Mouse (Mus musculus): ENCODE measurements at regions not wholly inside any gene's neighbourhood (a gene's known extent, or its start where the extent isn't known, plus 50 kb on each side); places are given as distances from the start of the nearest gene placed in this dataset.
"Not testable (repeated sequence)": the region's sequence is repeated elsewhere in the genome, so short reads cannot be mapped to it uniquely, and the experiment has no call there.

GRCm38 (mm10) chr3:21891819-21892480 is 184.5 kb upstream of the Tbl1xr1 start:
- no peak for DNase-seq

DNA sequence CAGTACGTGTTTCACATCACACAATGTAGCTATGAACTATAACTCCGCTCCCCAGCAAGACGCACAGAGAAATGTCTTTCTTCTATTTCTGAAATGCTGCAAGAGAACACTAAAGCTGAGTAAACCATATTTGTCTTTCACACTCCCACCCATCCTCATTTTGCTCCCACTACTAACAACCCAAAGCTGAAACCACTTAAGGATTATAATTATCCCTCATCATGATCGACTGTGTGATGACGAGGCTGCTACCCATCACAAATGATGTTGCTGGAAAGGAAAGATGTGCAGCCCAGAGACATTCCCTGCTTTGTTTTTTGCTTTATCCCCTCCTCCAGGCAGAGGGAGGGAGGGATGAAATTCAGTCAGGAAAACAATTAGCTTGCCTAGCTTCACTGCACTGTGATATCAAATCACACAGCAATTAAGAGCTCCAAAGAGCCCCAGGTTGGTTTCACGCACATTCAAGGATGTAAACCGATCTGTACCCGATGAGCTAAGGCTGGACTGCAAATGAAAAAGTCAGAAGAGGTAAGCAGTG is 183.5 kb upstream of the Tbl1xr1 start:
- DNase-seq, result no peak

GRCm38 (mm10) chr3:21895551-21895950 is 180.9 kb upstream of the Tbl1xr1 start:
- DNase-seq, result no peak

DNA sequence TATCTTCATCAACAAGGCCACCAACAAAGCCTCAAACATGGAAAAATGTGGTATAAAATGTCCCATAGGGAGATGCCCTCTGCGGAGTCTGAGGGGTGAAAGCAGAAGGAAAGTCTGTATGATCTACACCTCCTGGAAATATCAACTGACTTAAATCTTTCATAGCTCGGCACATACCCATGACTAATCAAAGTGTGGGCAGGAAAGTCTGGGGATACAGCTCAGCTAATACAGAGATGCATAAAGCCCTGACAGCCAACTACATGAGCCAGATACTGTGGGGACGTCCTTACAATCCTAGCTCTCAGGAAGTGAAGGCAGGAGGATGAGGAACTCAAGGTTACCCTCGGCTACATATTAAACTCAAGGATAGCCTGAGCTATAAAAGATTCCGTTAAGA is 178.2 kb upstream of the Tbl1xr1 start:
- DNase-seq, result no peak

DNA sequence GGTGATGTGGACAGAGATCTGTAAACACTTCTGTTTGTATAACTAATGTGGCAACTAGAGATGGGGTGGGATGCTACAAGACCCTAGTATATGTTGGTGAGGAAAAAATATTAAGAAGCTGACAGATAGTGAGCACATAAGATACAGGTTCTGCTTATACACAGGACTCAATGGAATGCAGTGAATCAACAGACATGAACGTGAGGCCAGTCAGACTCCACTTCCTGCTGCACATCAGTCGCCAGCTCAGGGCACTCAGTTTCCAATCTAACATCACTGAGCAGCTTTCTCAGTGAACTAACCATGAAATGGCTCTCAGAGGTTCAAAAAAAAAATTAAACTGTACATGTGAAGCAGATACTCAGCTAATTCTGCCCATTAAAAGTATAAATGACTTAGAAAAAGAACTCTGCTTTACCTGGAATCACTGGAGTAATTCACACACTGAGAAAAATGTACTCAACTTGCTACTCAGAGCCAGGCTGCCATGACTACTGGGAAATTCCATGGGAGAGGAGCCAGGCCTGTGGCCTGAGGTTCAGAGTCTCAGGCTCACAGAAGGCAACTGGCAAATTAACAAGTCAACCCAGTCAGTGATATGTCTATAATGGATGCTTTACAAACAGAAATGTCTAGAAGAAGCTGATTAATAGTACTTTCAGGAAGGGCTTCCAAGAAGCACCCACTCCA is 170.9 kb upstream of the Tbl1xr1 start:
- DNase-seq, result peak; percentile 40

- DNase-seq, result no peak
Measured at GRCm38 (mm10) chr3:21908828-21909227, 167.6 kb upstream of the Tbl1xr1 start.

GRCm38 (mm10) chr3:21910080-21910479 is 166.4 kb upstream of the Tbl1xr1 start:
- DNase-seq, result no peak

GRCm38 (mm10) chr3:21911071-21911470 is 165.4 kb upstream of the Tbl1xr1 start:
- DNase-seq, result no peak

DNA sequence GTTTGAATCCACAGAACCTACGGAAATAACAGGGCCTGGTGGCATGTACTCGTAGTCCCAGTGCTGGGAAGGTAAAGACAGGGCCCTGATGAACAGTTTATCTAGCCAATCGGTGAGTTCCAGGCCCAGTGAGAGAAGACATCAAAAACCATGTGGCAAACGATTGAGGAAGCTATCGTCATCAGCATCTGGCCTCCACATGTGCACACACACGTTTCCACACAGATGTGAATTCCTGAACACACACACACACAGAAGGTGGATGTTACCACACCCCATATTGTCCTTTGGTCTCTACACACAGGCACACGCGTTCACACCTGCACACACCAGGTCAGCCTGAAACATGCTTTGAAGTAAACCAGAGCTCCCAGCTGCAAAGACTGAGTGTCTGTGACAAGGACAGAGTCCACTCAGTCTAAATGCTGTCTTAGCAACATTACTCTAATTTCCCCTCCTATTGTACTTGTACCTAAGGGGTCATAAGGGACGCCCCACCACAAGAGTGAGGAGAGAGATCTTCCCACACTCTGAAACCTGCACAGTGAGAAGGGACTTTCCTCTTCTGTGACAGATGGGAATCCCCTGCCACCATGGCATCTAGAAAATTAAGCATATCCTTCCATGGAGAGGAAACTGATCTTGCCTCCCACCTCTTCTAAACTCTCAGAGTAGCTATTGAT is 159.1 kb upstream of the Tbl1xr1 start:
- no peak for DNase-seq

- peak; percentile 64 for DNase-seq
Measured at GRCm38 (mm10) chr3:21918431-21918830, 158.0 kb upstream of the Tbl1xr1 start.

GRCm38 (mm10) chr3:21919931-21920330 is 156.5 kb upstream of the Tbl1xr1 start:
- DNase-seq, result no peak

DNA sequence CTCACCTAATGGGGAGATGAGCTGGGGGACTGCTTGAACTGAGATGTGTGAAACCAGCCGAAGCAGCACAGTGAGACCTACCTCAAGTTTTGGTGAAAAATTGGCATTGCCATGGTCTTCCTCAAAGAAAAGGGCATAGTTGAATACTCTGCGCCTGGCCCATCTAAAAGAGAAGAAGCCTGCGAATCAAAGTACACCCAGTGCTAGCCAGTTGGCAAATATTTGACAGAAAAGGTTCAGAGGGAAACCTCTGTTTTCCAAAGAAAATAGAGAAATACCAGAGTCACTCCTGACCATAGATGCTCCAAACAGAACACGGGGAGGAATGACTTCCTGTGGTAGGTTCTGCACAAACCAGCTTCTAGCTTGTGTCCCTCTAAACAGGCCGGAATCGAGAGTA is 144.5 kb upstream of the Tbl1xr1 start:
- peak; percentile 33 for DNase-seq

DNA sequence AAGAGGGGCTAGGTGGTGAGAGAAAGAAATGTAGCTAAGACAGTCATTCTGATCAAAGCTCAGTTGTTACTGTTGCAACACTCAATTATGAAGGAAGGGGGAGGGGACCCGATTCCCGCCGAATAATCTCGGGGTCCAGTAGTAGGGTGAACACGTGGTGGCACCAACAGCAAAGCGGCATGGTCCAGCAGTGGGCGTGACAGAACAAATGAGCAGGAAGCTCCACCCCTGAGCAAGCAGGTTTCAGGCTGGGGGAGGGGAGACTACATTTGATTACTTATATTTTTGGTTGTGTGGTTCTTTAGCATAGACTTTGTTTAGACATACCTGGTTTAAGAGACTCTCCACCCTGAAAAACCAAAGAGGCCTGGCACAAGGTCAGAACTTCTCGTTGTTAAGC is 143.8 kb upstream of the Tbl1xr1 start:
- DNase-seq, result not testable (repeated sequence)

- DNase-seq, result peak; percentile 35
Measured at GRCm38 (mm10) chr3:21934731-21935271, 141.7 kb upstream of the Tbl1xr1 start.

DNA sequence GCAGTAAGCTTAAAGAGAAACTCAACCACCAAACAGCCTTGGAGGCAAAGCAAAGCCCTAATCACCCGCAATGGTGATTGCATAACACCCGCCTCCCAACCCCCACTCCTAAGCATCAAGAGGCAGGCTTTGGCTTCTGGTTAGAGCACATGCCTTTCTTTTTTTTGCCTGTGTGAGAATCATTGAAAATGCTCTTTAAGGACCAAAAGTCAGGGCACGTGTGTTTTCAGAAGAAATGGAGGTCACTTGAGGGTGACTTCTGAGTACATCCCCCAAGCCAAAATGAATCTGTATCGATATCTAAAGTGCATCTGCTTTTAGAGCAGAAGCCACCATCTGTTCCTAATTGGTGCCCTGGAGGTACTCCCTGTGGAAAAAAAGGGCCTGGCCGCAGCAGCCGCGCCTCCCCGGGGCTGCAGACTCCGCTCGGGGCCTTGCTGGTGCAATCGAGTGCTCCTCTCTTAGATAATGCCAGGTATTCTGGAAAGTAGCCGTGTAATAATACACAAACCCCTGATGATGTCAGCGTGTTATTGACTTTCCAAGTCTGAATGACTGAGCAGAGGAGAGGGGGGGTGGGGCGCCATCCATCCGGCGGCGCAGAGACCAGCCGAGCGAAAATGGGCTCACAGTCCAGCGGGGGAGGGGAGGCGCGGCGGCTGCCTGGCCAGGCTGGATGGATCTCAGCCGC is 140.7 kb upstream of the Tbl1xr1 start:
- DNase-seq, result peak; percentile 98

- no peak for DNase-seq
Measured at GRCm38 (mm10) chr3:21936262-21936603, 140.2 kb upstream of the Tbl1xr1 start.

DNA sequence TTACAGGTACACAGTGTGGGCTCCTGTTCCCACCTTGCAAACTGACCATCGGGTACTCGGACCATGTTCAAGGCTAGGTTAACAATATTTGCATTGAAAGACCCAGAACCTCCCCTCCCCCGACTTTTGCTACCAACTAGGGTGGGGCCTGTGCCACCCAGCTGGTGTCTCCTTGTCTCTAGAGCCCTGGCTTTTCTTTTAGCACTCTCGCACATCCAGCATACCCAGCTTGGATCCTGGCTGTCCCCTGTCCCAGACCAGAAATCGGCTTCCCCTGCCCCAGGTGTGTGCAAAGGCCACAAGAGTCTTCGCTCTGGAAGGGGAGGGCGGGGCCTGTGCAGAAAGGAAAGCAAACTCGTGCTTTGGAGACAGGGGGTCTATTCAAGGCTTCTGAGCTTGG is 139.8 kb upstream of the Tbl1xr1 start:
- DNase-seq, result no peak

- no peak for DNase-seq
Measured at GRCm38 (mm10) chr3:21937281-21938035, 139.0 kb upstream of the Tbl1xr1 start.

- DNase-seq, result peak; percentile 49
Measured at GRCm38 (mm10) chr3:21938071-21938848, 138.2 kb upstream of the Tbl1xr1 start.

DNA sequence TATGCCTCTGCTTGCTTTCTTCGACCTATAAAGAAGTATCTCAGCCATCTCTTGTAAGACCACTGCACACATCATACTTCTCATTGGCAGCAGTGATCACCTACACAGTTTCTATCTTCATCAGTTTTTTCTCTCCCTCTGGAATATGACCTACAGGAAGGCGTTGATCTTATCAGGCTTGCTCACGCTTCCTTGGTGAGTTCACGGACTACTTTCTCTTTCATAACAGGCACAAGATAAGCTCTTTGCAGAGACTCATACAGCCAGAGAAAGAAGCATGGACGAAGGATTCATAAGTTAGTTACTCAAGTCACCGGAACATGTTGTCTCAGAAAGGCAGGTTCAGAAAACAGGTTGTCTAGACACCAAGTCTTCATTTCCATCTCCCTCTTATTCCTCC is 136.7 kb upstream of the Tbl1xr1 start:
- DNase-seq, result no peak

DNA sequence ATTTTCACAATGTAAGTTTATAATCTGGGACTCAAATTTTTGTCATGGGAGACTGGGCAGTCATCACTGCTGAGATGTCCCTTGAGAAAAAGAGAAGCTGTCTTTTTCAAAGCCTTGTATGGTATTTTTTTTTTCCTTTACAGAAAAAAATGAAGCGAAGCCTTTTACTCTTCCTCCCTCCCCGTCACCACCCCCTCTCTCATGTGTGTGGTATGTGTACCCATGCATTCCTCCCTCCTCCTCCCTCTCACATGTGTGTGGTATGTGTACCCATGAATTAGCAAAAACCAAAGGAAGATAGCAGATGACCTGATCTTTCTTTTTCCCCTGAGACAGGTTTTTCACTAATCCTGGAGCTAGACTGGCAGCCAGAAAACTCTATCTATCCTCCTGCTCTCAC is 134.9 kb upstream of the Tbl1xr1 start:
- no peak for DNase-seq
